Mouse (Mus musculus) stomach, postnatal 0 days (tissue): ENCODE results near the gene Islr2.

Source experiments
- CTCF ChIP-seq: IDR thresholded peaks from 2 replicates; pipeline ENCODE4 v1.5.1; 2016; ENCODE audit warnings: antibody characterized with exemption, low read depth, mild to moderate bottlenecking, moderate library complexity
- EP300 ChIP-seq: optimal IDR thresholded peaks from 2 replicates; pipeline ENCODE3; 2016; ENCODE audit warnings: antibody characterized with exemption

DNA sequence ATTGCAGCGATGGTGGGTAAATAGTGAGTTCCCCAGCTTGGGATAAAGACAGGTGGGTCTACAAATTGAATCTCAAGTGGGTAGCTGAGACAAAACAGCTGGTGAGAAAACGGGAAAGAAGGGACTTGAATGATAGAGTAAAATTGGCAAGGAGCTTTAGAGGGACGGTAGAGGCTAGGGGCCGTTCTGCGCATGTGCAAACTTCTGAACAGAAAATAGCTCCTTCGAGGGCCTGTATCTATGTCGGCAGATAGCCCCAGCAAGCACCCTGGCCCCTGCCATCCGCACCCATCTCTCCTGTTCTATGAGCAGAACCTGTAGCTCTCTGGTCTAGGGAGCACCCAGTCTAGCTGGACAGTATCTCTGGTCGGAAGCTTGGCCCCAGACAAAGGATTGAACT lies 9.9 kb downstream of the Islr2 start:
- TF ChIP-seq CTCF, result no peak
- TF ChIP-seq EP300, result no peak
